Mouse (Mus musculus) CH12.LX (cell line): ENCODE measurements around the gene Phf2. TPM values are rescaled to one million over a fixed set of nuclear protein-coding genes. Genes with fewer than 3 reads are reported as not detected.

ENCODE experiments used
- DNase-seq: peaks from one replicate; pipeline ENCODE4 v3.0.0-alpha.2; 2013; ENCODE audit errors: extremely low read depth
- H3K27ac ChIP-seq: 2 replicates; pipeline ENCODE4 v1.5.1; 2012; ENCODE audit warnings: low read depth, mild to moderate bottlenecking, control low read depth, moderate library complexity; ENCODE audit not compliant: insufficient read depth
- H3K27me3 ChIP-seq: replicated peaks from 2 replicates; pipeline ENCODE3; 2012; ENCODE audit warnings: inconsistent platforms
- H3K36me3 ChIP-seq, 2 experiments: replicated peaks in 1 of 2; 2 replicates each; pipeline versions ENCODE3 to v1.6.1; 2012; ENCODE audit warnings: inconsistent platforms in 1 of 2, low read length in 1 of 2, mild to moderate bottlenecking in 1 of 2, mixed read lengths in 1 of 2, moderate library complexity in 1 of 2; ENCODE audit not compliant: control insufficient read depth in 1 of 2, insufficient read depth in 1 of 2
- H3K4me1 ChIP-seq, 2 experiments: 2 replicates each; pipeline ENCODE4 v1.6.1; 2012; ENCODE audit warnings: inconsistent platforms in 1 of 2, moderate library complexity in 1 of 2; ENCODE audit not compliant: insufficient read depth in 2 of 2, control insufficient read depth in 1 of 2
- H3K4me2 ChIP-seq: 2 replicates; pipeline ENCODE4 v1.6.1; 2012; ENCODE audit warnings: low read depth, mild to moderate bottlenecking, control low read depth; ENCODE audit not compliant: poor library complexity, insufficient read depth, severe bottlenecking
- H3K4me3 ChIP-seq, 3 experiments: fragments of 150-350 bp in 1 of 3; sonication (generic) in 1 of 3; replicated peaks in 1 of 3; 2 replicates each; pipeline versions ENCODE3 to v1.5.1; 2011 to 2012; ENCODE audit warnings: low read depth in 2 of 3, low read length in 2 of 3, mild to moderate bottlenecking in 2 of 3, moderate library complexity in 2 of 3, control low read depth in 1 of 3, improper control_type of control experiment in 1 of 3, inconsistent platforms in 1 of 3, mixed read lengths in 1 of 3; ENCODE audit not compliant: poor library complexity in 1 of 3
- H3K79me2 ChIP-seq: replicated peaks from 2 replicates; pipeline ENCODE4 v1.6.1; 2012; ENCODE audit warnings: mild to moderate bottlenecking, moderate library complexity; ENCODE audit not compliant: control insufficient read depth, poor library complexity, insufficient read depth, severe bottlenecking; ENCODE audit errors: extremely low read depth
- H3K9ac ChIP-seq: 2 replicates; pipeline ENCODE4 v1.6.1; 2012; ENCODE audit warnings: low read depth, mild to moderate bottlenecking, control low read depth, moderate library complexity; ENCODE audit not compliant: insufficient read depth
- H3K9me3 ChIP-seq: replicated peaks from 2 replicates; pipeline ENCODE3; 2012; ENCODE audit warnings: low read length, inconsistent platforms, mixed read lengths
- E2F4 ChIP-seq: IDR thresholded peaks from 2 replicates; pipeline ENCODE4 v1.6.1; 2011; ENCODE audit warnings: low read depth, low read length, improper control_type of control experiment; ENCODE audit not compliant: insufficient replicate concordance
- ELF1 ChIP-seq: IDR thresholded peaks from 2 replicates; pipeline ENCODE4 v1.6.1; 2014; ENCODE audit warnings: low read depth, mild to moderate bottlenecking, inconsistent platforms, low read length, improper control_type of control experiment
- EP300 ChIP-seq: IDR thresholded peaks from 2 replicates; pipeline ENCODE4 v1.6.1; 2011; ENCODE audit warnings: low read length, improper control_type of control experiment
- JUN ChIP-seq: IDR thresholded peaks from 2 replicates; pipeline ENCODE4 v1.6.1; 2011; ENCODE audit warnings: low read depth, mild to moderate bottlenecking, low read length, improper control_type of control experiment, moderate library complexity; ENCODE audit not compliant: insufficient read depth
- KAT2A ChIP-seq: IDR thresholded peaks from 2 replicates; pipeline ENCODE4 v1.6.1; 2012; ENCODE audit warnings: low read length, improper control_type of control experiment, inconsistent platforms; ENCODE audit not compliant: insufficient replicate concordance
- MXI1 ChIP-seq: IDR thresholded peaks from 2 replicates; pipeline ENCODE4 v1.6.1; 2011; ENCODE audit warnings: mild to moderate bottlenecking, low read depth, low read length, improper control_type of control experiment
- PAX5 ChIP-seq: IDR thresholded peaks from 2 replicates; pipeline ENCODE4 v1.6.1; 2012; ENCODE audit warnings: low read length, inconsistent platforms, mixed read lengths
- RAD21 ChIP-seq: IDR thresholded peaks from 2 replicates; pipeline ENCODE4 v1.6.1; 2011; ENCODE audit warnings: low read depth, mild to moderate bottlenecking, low read length, improper control_type of control experiment, moderate library complexity
- UBTF ChIP-seq: IDR thresholded peaks from 2 replicates; pipeline ENCODE4 v1.6.1; 2012; ENCODE audit warnings: low read depth, mild to moderate bottlenecking, inconsistent platforms, low read length, improper control_type of control experiment, moderate library complexity
- USF2 ChIP-seq: conservative IDR thresholded peaks from 2 replicates; pipeline ENCODE4 v1.6.1; 2011; ENCODE audit warnings: low read depth, low read length, improper control_type of control experiment
- ZMIZ1 ChIP-seq: IDR thresholded peaks from 2 replicates; pipeline ENCODE4 v1.6.1; 2012; ENCODE audit warnings: low read depth, mild to moderate bottlenecking, inconsistent platforms, low read length, improper control_type of control experiment
- dilution Hi-C: fragments of 300-500 bp; cut with MboI; formaldehyde crosslinking; loops from 2 replicates; pipeline ENCODE4 v1.14.3; 2020; ENCODE audit warnings: low sequenced_read_pairs; ENCODE audit not compliant: extremely low pct_unique_long_range_greater_than_20kb, extremely low pct_ligation_motif_present
- in situ Hi-C: fragments of 300-500 bp; cut with MboI; formaldehyde crosslinking; loops from 3 replicates; pipeline ENCODE4 v1.14.3; 2019; ENCODE audit warnings: low sequenced_read_pairs, low pct_ligation_motif_present, low pct_unique_long_range_greater_than_20kb, mixed read lengths
- polyA plus RNA-seq: library from polyadenylated mRNA; unstranded; fragments of >175 nt; gene quantifications from 2 replicates; pipeline ENCODE4 v1.2.1, GENCODE M21; 2012; ENCODE audit warnings: low read depth; ENCODE audit not compliant: insufficient read length
- total RNA-seq, 2 experiments: library from RNA; depleted of rRNA; stranded (reverse); fragments of 300-350 nt in 1 of 2; fragments of >200 nt in 1 of 2; gene quantifications; 2 replicates each; pipeline ENCODE4 v1.2.3; 2012 to 2014

The Phf2 gene
- total and polyA plus RNA-seq, 3 experiments, result 2.3 to 14.2 (median 6.7) TPM

DNA sequence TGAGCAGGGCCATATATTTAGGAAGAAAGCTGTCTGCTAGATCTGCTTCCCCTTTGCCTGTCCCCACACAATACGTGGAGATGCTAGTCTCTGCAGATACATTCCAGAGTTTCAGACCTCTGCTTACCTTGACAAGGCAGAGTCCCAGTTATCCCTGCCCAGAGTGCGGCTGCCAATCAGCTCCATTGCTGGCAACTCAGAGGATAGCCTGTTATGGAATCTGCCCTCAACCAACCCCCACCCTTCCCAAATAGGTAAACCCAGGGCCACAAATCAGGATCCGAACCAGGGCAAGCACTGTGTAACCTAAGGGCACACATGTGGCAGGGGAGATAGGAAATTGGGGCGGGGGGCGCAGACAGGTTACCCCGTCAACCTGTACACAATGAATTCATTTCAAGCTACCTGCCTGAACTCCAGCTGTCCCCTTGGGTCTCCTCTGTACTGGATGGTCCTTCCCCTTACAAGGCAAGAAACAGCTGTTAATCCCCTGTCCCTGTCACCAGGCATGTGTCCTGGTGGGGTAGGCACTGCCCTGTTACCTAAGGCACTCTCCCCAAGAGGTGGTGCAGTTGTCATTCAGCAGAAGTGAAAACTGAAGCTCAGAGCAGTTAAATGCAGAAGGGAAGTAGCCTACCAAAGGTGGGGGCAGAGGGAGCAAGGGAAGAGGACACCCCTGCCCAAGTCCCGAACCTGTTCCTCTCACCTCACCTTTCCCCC, 1.1 kb upstream of the Phf2 start:
- Histone ChIP-seq H3K79me2 (peaks cover 4% of the 10 kb centered on the region; the same call in 1 of the 2 replicates), H3K9ac (peak overlapping the region; percentile 98), H3K4me3 (peak overlapping the region; percentile 74 to 92 (median 76)), H3K4me1 (peaks cover 14 to 44% of the 10 kb centered on the region in 2 experiments), H3K27ac (no peak overlapping the region), H3K4me2 (peak overlapping the region; percentile 69), H3K27me3 (no peaks in the 10 kb centered on the region), H3K9me3 (no peaks in the 10 kb centered on the region), H3K36me3 (peaks cover 0 to 7% of the 10 kb centered on the region in 2 experiments)
- in situ Hi-C loops (loop anchor here (5.0 to 25.0 kb wide), 3 partner anchors 95 to 315 kb away; partner anchors contain the start of genes Fam120a and Ninj1), dilution Hi-C loops (no loop called here)
- TF ChIP-seq PAX5 (no peak), EP300 (no peak), ZMIZ1 (no peak), MXI1 (no peak)
- no peak for DNase-seq

DNA sequence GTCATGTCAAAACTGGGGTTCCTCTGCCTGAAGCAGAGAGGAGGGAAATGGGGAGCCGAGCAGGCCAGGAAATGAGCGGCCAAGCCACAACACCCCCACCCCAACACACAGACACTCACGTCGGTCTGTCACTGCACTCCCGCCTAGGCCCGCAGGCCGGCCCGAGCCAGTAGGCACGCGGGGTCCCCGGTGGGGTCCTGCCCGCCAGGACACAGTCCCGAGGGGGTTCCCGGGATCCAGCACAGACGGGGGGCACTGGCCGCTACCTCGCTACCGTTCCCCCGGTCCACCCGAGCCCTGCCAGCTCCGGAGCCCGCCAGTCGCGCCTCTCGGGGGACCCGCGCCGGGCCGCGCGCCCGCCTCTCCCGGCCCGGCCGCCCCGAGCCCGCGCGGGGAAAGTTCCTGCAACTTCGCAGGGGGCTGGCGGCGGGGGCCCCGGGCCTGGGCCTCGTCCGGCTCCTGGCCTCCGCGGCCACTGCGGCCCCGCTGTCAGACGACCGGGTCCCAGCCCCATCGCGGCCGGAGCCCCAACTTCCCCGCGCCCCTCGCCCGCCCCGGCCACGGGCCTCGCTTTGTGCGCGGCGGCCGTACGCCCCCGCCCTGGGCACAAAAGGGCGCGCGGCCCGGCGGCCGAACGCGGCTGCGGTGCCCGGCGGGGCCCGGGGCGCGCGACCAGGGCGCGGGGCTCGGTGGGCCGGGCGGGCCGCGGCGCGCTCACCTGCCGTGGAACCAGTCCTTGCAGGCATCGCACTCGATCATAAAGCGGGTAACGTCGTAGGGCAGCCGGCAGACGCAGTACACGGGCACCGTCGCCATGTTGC, 759 bp downstream of the Phf2 start:
- peaks cover 14 to 60% of the 10 kb centered on the region in 2 experiments for H3K4me1 ChIP-seq
- no peak overlapping the region for H3K27ac ChIP-seq
- peak overlapping the region; percentile 98 for H3K9ac ChIP-seq
- no peaks in the 10 kb centered on the region for H3K27me3 ChIP-seq
- peaks cover 4% of the 10 kb centered on the region; the same call in 1 of the 2 replicates for H3K79me2 ChIP-seq
- peak overlapping the region; percentile 70 for H3K4me2 ChIP-seq
- dilution Hi-C loops, result no loop called here
- DNase-seq, result no peak
- no peaks in the 10 kb centered on the region for H3K36me3 ChIP-seq
- TF ChIP-seq UBTF (no peak), ELF1 (0 out of 2 replicates have a peak, but pooled peaks have one; percentile 8), KAT2A (no peak), USF2 (no peak), E2F4 (no peak), RAD21 (no peak), JUN (no peak)
- TF ChIP-seq, all 38 proteins: peak for 1
- in situ Hi-C loops, result loop anchor here (5.0 to 25.0 kb wide), 3 partner anchors 97 to 317 kb away; partner anchors contain the start of genes Fam120a and Ninj1
- peak overlapping the region; percentile 47 to 95 (median 74) for H3K4me3 ChIP-seq
- no peaks in the 10 kb centered on the region for H3K9me3 ChIP-seq
